Mouse (Mus musculus): Measurements from ENCODE around the gene Gm44973. TPM values are rescaled to one million over a fixed set of nuclear protein-coding genes. Genes with fewer than 3 reads are reported as not detected.

The Gm44973 gene
- polyA plus RNA-seq, 1 experiment from 2014 or later, result 0.18 TPM

- H3K36me3 ChIP-seq (ENCODE audit: control insufficient read depth, insufficient read depth, low read length), result peaks cover 19% of the 10 kb centered on the region
- 87% methylated on average over 8 of the region's 8 CpGs for WGBS
- H3K4me3 ChIP-seq (ENCODE audit: low read length), result peak overlapping the region; percentile 48
- peak overlapping the region; percentile 91 for H3K27ac ChIP-seq (ENCODE audit: low read depth, low read length)
- H3K4me2 ChIP-seq (ENCODE audit: low read length), result peak overlapping the region; percentile 62
- peak overlapping the region; percentile 71; the same call in 1 of the 2 replicates for H3K9ac ChIP-seq (ENCODE audit: low read depth, low read length)
- H3K9me3 ChIP-seq (ENCODE audit: control insufficient read depth, low read length), result no peaks in the 10 kb centered on the region
- no peaks in the 10 kb centered on the region for H3K27me3 ChIP-seq (replicated peaks; ENCODE audit: control insufficient read depth, insufficient read depth, low read length)
- peaks cover 5% of the 10 kb centered on the region; the same call in 1 of the 2 replicates for H3K4me1 ChIP-seq (ENCODE audit: control insufficient read depth, insufficient read depth, low read depth, low read length)
- ATAC-seq, result no peak
Observed at GRCm38 (mm10) chr7:5037467-5037866, 22.2 kb downstream of the Gm44973 start.

DNA sequence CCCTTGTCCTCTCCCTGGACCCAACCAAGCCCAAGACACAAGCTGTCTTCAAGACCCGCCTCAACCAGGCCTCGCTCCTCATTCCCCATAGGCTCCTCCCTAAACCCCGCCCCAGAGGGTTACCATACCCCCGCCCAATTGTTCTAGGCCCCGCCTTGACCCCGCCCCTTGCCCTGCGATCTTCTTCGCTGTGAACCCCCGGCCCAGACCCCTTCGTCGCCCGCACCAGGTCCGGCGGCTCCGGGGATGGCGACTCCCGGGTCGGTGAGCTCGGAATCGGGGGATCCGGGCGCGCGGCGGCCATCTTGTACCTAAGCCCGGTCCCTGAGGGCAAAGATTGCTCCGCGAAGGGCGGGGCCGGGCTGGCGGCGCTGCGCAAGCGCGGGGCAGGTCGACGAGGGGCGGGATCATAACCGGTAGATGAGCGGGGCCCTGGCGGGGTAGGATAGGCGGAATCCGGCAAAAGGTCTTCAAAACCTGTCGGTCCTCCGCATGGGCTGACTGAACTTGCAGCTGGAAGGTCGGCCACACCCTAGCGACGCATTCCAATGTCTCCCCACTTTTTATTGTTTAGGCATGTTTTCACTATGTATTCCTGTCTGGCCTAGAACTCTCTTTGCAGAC is 22.9 kb downstream of the Gm44973 start, which contains the start of gene Zfp784:
Gene Zfp784 (minus strand): TSS at position 338 of the 624 bp plus-strand sequence.
- Histone ChIP-seq H3K4me1 (ENCODE audit: control insufficient read depth, insufficient read depth, low read depth, low read length) (peaks cover 5% of the 10 kb centered on the region; the same call in 1 of the 2 replicates), H3K4me2 (ENCODE audit: low read length) (peak within 1 kb of the TSS; percentile 62), H3K4me3 (ENCODE audit: low read length) (peak within 1 kb of the TSS; percentile 48), H3K9me3 (ENCODE audit: control insufficient read depth, low read length) (no peaks in the 10 kb centered on the region), H3K36me3 (ENCODE audit: control insufficient read depth, insufficient read depth, low read length) (peaks cover 13% of the 10 kb centered on the region), H3K9ac (ENCODE audit: low read depth, low read length) (peak within 1 kb of the TSS; percentile 71), H3K27me3 (replicated peaks; ENCODE audit: control insufficient read depth, insufficient read depth, low read length) (no peaks in the 10 kb centered on the region), H3K27ac (ENCODE audit: low read depth, low read length) (peak within 1 kb of the TSS; percentile 91)
- ATAC-seq, result peak; percentile 97
- 2% methylated on average over 48 of the region's 48 CpGs for WGBS

- Histone ChIP-seq H3K27ac (ENCODE audit: low read depth, low read length) (peak overlapping the region; percentile 91; the same call in 1 of the 2 replicates), H3K27me3 (replicated peaks; ENCODE audit: control insufficient read depth, insufficient read depth, low read length) (no peaks in the 10 kb centered on the region), H3K4me2 (ENCODE audit: low read length) (peak overlapping the region; percentile 62), H3K4me1 (ENCODE audit: control insufficient read depth, insufficient read depth, low read depth, low read length) (peaks cover 5% of the 10 kb centered on the region; the same call in 1 of the 2 replicates), H3K36me3 (ENCODE audit: control insufficient read depth, insufficient read depth, low read length) (peaks cover 11% of the 10 kb centered on the region; the same call in 1 of the 2 replicates), H3K9ac (ENCODE audit: low read depth, low read length) (peak overlapping the region; percentile 71), H3K9me3 (ENCODE audit: control insufficient read depth, low read length) (no peaks in the 10 kb centered on the region), H3K4me3 (ENCODE audit: low read length) (peak overlapping the region; percentile 48)
- ATAC-seq, result no peak
- WGBS, result 40% methylated on average over 5 of the region's 5 CpGs
Observed at GRCm38 (mm10) chr7:5038940-5039339, 23.6 kb downstream of the Gm44973 start.

- Histone ChIP-seq H3K36me3 (ENCODE audit: control insufficient read depth, insufficient read depth, low read length) (no peaks in the 10 kb centered on the region), H3K4me2 (ENCODE audit: low read length) (no peak overlapping the region), H3K4me1 (ENCODE audit: control insufficient read depth, insufficient read depth, low read depth, low read length) (no peaks in the 10 kb centered on the region), H3K4me3 (ENCODE audit: low read length) (no peak overlapping the region), H3K27me3 (replicated peaks; ENCODE audit: control insufficient read depth, insufficient read depth, low read length) (no peaks in the 10 kb centered on the region), H3K27ac (ENCODE audit: low read depth, low read length) (no peak overlapping the region), H3K9ac (ENCODE audit: low read depth, low read length) (no peak overlapping the region), H3K9me3 (ENCODE audit: control insufficient read depth, low read length) (no peaks in the 10 kb centered on the region)
- 87% methylated on average over 2 of the region's 2 CpGs for WGBS
- ATAC-seq, result no peak
Observed at GRCm38 (mm10) chr7:5044981-5045380, 29.7 kb downstream of the Gm44973 start.

- H3K27ac ChIP-seq (ENCODE audit: low read depth, low read length), result no peak overlapping the region
- no peak overlapping the region for H3K4me3 ChIP-seq (ENCODE audit: low read length)
- ATAC-seq, result no peak
- 64% methylated on average over 2 of the region's 2 CpGs for WGBS
- no peaks in the 10 kb centered on the region for H3K36me3 ChIP-seq (ENCODE audit: control insufficient read depth, insufficient read depth, low read length)
- H3K4me2 ChIP-seq (ENCODE audit: low read length), result no peak overlapping the region
- H3K27me3 ChIP-seq (replicated peaks; ENCODE audit: control insufficient read depth, insufficient read depth, low read length), result no peaks in the 10 kb centered on the region
- H3K9me3 ChIP-seq (ENCODE audit: control insufficient read depth, low read length), result no peaks in the 10 kb centered on the region
- H3K9ac ChIP-seq (ENCODE audit: low read depth, low read length), result no peak overlapping the region
- peaks cover 6% of the 10 kb centered on the region for H3K4me1 ChIP-seq (ENCODE audit: control insufficient read depth, insufficient read depth, low read depth, low read length)
Observed at GRCm38 (mm10) chr7:5046112-5046511, 30.8 kb downstream of the Gm44973 start.

DNA sequence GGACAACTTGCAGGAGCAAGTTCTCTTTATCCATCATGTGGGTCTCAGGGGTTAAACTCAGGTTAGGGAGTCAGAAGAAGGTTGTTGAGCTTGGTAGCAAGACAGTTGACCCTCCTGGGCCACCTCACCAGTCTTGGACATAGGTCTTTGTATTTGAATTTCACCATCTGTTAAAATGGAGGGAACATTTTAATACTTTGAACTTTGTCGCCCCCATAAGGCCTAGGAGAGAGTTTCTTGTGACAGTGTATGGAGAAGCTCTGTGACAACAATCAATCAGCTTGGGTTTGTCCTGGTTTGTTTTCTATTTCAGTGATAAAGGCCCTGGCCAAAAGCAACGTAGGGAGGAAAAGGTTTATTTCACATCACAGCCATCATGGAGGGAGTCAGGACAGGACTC is 32.0 kb downstream of the Gm44973 start:
- Histone ChIP-seq H3K9me3 (ENCODE audit: control insufficient read depth, low read length) (no peaks in the 10 kb centered on the region), H3K27ac (ENCODE audit: low read depth, low read length) (no peak overlapping the region), H3K4me2 (ENCODE audit: low read length) (no peak overlapping the region), H3K4me1 (ENCODE audit: control insufficient read depth, insufficient read depth, low read depth, low read length) (peaks cover 11% of the 10 kb centered on the region), H3K9ac (ENCODE audit: low read depth, low read length) (no peak overlapping the region), H3K4me3 (ENCODE audit: low read length) (no peak overlapping the region), H3K36me3 (ENCODE audit: control insufficient read depth, insufficient read depth, low read length) (no peaks in the 10 kb centered on the region), H3K27me3 (replicated peaks; ENCODE audit: control insufficient read depth, insufficient read depth, low read length) (no peaks in the 10 kb centered on the region)
- no peak for ATAC-seq
- 31% methylated on average over 2 of the region's 2 CpGs for WGBS

DNA sequence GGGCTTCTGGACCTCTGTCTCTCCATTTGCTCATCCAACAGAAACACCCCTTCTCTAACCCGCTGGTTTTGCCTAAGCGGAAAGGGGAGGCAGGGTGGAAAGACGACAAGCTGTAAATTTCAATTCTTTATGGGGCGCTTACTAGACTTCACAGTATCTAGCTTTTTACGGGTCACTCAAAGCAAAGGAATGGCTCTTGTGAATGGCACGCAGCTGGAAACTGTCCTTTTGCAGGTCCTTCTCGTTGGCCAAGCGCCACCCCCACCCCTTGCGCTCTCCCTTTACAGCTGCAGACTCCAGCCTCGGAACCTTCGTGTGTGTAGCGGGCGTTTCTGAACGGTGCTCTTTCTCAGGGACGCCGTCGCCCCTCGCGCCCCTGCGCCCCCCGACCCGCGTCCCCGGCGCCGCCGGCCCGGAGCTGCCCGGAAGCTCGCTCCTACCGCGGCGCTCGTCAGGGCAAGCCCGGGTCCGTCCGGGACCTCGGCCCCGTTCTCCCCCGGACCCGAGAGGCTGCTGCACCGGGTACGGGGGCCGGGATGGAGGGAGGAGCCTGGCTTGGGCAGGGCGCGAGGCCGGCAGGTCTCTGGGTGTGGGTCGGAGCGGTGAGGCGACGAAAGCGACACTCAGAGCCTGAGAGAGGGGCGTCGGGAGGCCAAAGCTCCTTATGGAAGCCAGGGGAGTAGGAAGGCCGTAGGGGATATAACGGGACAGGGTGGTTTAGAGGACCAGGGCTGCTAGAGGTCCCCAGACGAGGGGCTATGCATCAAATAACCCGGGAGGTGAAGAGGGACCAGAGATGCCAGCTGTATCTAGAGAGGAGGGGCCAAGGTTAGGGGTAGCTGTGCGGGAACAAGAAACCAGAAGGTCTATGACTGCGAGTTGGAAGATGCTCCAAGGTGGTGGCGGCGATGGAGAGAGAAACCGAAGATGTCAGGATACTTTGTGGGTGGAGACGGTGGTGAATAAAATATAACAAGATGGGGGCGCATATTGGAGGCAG is 36.2 kb downstream of the Gm44973 start, which contains the start of gene Zfp580:
Gene Zfp580 (plus strand): TSS at position 346 of the 1,000 bp plus-strand sequence.
- Histone ChIP-seq H3K36me3 (ENCODE audit: control insufficient read depth, insufficient read depth, low read length) (no peaks in the 10 kb centered on the region), H3K4me1 (ENCODE audit: control insufficient read depth, insufficient read depth, low read depth, low read length) (peaks cover 39% of the 10 kb centered on the region), H3K9ac (ENCODE audit: low read depth, low read length) (peak within 1 kb of the TSS; percentile 91), H3K4me2 (ENCODE audit: low read length) (peak within 1 kb of the TSS; percentile 79), H3K27ac (ENCODE audit: low read depth, low read length) (peak within 1 kb of the TSS; percentile 91), H3K9me3 (ENCODE audit: control insufficient read depth, low read length) (no peaks in the 10 kb centered on the region), H3K27me3 (replicated peaks; ENCODE audit: control insufficient read depth, insufficient read depth, low read length) (peaks cover 6% of the 10 kb centered on the region), H3K4me3 (ENCODE audit: low read length) (peak within 1 kb of the TSS; percentile 79)
- under 1% methylated on average over 65 of the region's 65 CpGs for WGBS
- peak; percentile 84 for ATAC-seq

- ATAC-seq, result no peak
- WGBS, result 2% methylated on average over 12 of the region's 12 CpGs
- no peaks in the 10 kb centered on the region for H3K36me3 ChIP-seq (ENCODE audit: control insufficient read depth, insufficient read depth, low read length)
- peaks cover 6% of the 10 kb centered on the region for H3K27me3 ChIP-seq (replicated peaks; ENCODE audit: control insufficient read depth, insufficient read depth, low read length)
- peak overlapping the region; percentile 79 for H3K4me2 ChIP-seq (ENCODE audit: low read length)
- H3K9ac ChIP-seq (ENCODE audit: low read depth, low read length), result peak overlapping the region; percentile 91
- H3K9me3 ChIP-seq (ENCODE audit: control insufficient read depth, low read length), result no peaks in the 10 kb centered on the region
- H3K4me1 ChIP-seq (ENCODE audit: control insufficient read depth, insufficient read depth, low read depth, low read length), result peaks cover 39% of the 10 kb centered on the region
- H3K27ac ChIP-seq (ENCODE audit: low read depth, low read length), result no peak overlapping the region; the same call in 1 of the 2 replicates
- peak overlapping the region; percentile 79 for H3K4me3 ChIP-seq (ENCODE audit: low read length)
Observed at GRCm38 (mm10) chr7:5052438-5052837, 37.1 kb downstream of the Gm44973 start.

GRCm38 (mm10) chr7:5052931-5053343 is 37.6 kb downstream of the Gm44973 start:
- ATAC-seq, result no peak
- no peak overlapping the region for H3K27ac ChIP-seq (ENCODE audit: low read depth, low read length)
- H3K27me3 ChIP-seq (replicated peaks; ENCODE audit: control insufficient read depth, insufficient read depth, low read length), result peaks cover 6% of the 10 kb centered on the region
- peak overlapping the region; percentile 79 for H3K4me3 ChIP-seq (ENCODE audit: low read length)
- no peaks in the 10 kb centered on the region for H3K36me3 ChIP-seq (ENCODE audit: control insufficient read depth, insufficient read depth, low read length)
- peaks cover 44% of the 10 kb centered on the region for H3K4me1 ChIP-seq (ENCODE audit: control insufficient read depth, insufficient read depth, low read depth, low read length)
- peak overlapping the region; percentile 79 for H3K4me2 ChIP-seq (ENCODE audit: low read length)
- WGBS, result 4% methylated on average over 43 of the region's 45 CpGs
- H3K9ac ChIP-seq (ENCODE audit: low read depth, low read length), result peak overlapping the region; percentile 91
- no peaks in the 10 kb centered on the region for H3K9me3 ChIP-seq (ENCODE audit: control insufficient read depth, low read length)

Measured in hindbrain, embryonic 16.5 days (tissue).